In the genomic region with DNA sequence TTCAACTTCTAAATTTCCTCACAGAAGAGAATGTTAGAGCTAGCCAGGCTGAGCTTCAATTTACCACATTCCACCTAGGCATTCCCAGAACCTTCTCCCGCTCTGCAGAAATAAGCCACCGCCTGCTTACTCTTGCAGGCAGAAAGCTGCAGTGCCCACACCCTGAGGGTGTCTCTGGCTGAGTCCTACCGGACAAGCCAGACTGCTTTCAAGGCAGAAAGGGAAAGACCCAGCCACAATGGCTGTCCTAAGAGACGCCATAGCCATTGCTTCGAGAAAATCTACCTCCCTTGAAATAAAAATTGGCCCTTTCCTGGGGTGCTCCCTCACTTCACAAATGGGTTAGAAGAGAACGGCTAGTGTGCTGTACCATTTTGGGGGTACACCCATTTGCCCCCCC, we compare ENCODE assay signal across 11 mouse cellular contexts.
DNase-seq lines count a peak whose midpoint lies in the region; ATAC-seq and TF ChIP-seq lines count a peak whose summit lies in the region.
"Had no signal": no experiment of that assay in that cellular context is flagged by ENCODE, and none has a peak within 500 bp of the region (broad histone marks: within the 10 kb centered on the region; RNA-seq: fewer than 3 reads in every experiment).

No protein-coding gene starts in this region.

- no peaks in the 10 kb centered on the region for H3K27me3 ChIP-seq in forebrain, postnatal 0 days (ENCODE audit: insufficient read depth, low read length)
- no peaks in the 10 kb centered on the region for H3K27me3 ChIP-seq in midbrain, embryonic 14.5 days (ENCODE audit: control insufficient read depth, insufficient read depth, low read length)

- TF ChIP-seq CTCF in forebrain, postnatal 0 days (IDR thresholded peaks at IDR 0.05; ENCODE audit: low read depth) = no peak

- peak overlapping the region; percentile 71; the same call in 1 of the 2 replicates for H3K27ac ChIP-seq in ES-E14 (ENCODE audit: insufficient read depth, low read depth, low read length, poor library complexity, severe bottlenecking)
- H3K27ac ChIP-seq in forebrain, postnatal 0 days (ENCODE audit: low read depth, low read length) = peak overlapping the region; percentile 100
- H3K27ac ChIP-seq in midbrain, embryonic 14.5 days (replicated peaks; ENCODE audit: low read depth, low read length) = peak overlapping the region; percentile 100

- no peak for ATAC-seq in forebrain, postnatal 0 days
- ATAC-seq in midbrain, embryonic 14.5 days (ENCODE audit: low FRiP score, low TSS enrichment) = no peak

- no peak for DNase-seq in ES-E14 (ENCODE audit: low read depth, low spot score)
- peak; percentile 55 to 62 for DNase-seq in cerebellum, postnatal 14 days
- peak; percentile 48 for DNase-seq in forebrain, postnatal 0 days
- DNase-seq in midbrain, embryonic 14.5 days = peak; percentile 55
- no peak for DNase-seq in thymus, postnatal 25 days
- DNase-seq in heart, postnatal 25 days (ENCODE audit: low spot score) = no peak
- no peak for DNase-seq in heart, postnatal 4 days
- DNase-seq: kidney, postnatal 4 days; lung, adult 2 months; right cerebral cortex, adult 18-20 months had no signal

- H3K4me2 ChIP-seq in forebrain, postnatal 0 days (ENCODE audit: low read depth) = peak overlapping the region; percentile 90
- H3K4me2 ChIP-seq in midbrain, embryonic 14.5 days (ENCODE audit: low read length) = peak overlapping the region; percentile 75
- H3K4me2 ChIP-seq: heart, embryonic 11.5 days had no signal

- 0 out of 2 replicates have a peak, but pooled peaks cover 2% of the 10 kb centered on the region for H3K36me3 ChIP-seq in ES-E14 (ENCODE audit: control insufficient read depth, insufficient read depth, low read length, poor library complexity, severe bottlenecking)
- H3K36me3 ChIP-seq in forebrain, postnatal 0 days (ENCODE audit: insufficient read depth) = peaks cover 17% of the 10 kb centered on the region
- peaks cover 43% of the 10 kb centered on the region for H3K36me3 ChIP-seq in midbrain, embryonic 14.5 days (ENCODE audit: control insufficient read depth, insufficient read depth, low read length)

- H3K9ac ChIP-seq in ES-E14 (ENCODE audit: insufficient read depth, low read depth, low read length, poor library complexity, severe bottlenecking) = 0 out of 2 replicates have a peak overlapping the region, but pooled peaks have one; percentile 2
- H3K9ac ChIP-seq in forebrain, postnatal 0 days = peak overlapping the region; percentile 99
- peak overlapping the region; percentile 100 for H3K9ac ChIP-seq in midbrain, embryonic 14.5 days (replicated peaks; ENCODE audit: low read length)

- WGBS in forebrain, postnatal 0 days = 27% methylated on average over 6 of the region's 6 CpGs
- 43% methylated on average over 6 of the region's 6 CpGs for WGBS in midbrain, embryonic 14.5 days

- peaks cover 13 to 28% of the 10 kb centered on the region in 2 experiments for H3K4me1 ChIP-seq in ES-E14 (ENCODE audit: control insufficient read depth in 2 of 2, insufficient read depth in 2 of 2, low read length in 2 of 2, poor library complexity in 1 of 2)
- no peaks in the 10 kb centered on the region for H3K4me1 ChIP-seq in forebrain, postnatal 0 days (ENCODE audit: insufficient read depth)
- peaks cover 36% of the 10 kb centered on the region for H3K4me1 ChIP-seq in midbrain, embryonic 14.5 days (ENCODE audit: control insufficient read depth, insufficient read depth, low read length)

- H3K4me3 ChIP-seq in ES-E14 (ENCODE audit: insufficient read depth in 1 of 2, low read depth in 1 of 2, low read length in 2 of 2, poor library complexity in 1 of 2, severe bottlenecking in 1 of 2) = peak overlapping the region in 1 of 2 experiments; percentile 76; a peak in 1 of 4 replicates
- peak overlapping the region; percentile 74 for H3K4me3 ChIP-seq in forebrain, postnatal 0 days (ENCODE audit: low read depth, low read length)
- peak overlapping the region; percentile 87 for H3K4me3 ChIP-seq in midbrain, embryonic 14.5 days (replicated peaks; ENCODE audit: low read depth, low read length)

- no peaks in the 10 kb centered on the region for H3K9me3 ChIP-seq in ES-E14 (ENCODE audit: control insufficient read depth, insufficient read depth, low read depth, low read length)
- no peaks in the 10 kb centered on the region for H3K9me3 ChIP-seq in forebrain, postnatal 0 days (ENCODE audit: low read length)
- no peaks in the 10 kb centered on the region for H3K9me3 ChIP-seq in midbrain, embryonic 14.5 days (ENCODE audit: control insufficient read depth, low read length)

- in situ Hi-C loops in ES-E14 (cut with MboI; ENCODE audit: low sequenced_read_pairs in 2 of 2, unreplicated experiment in 2 of 2) = loop anchor here in 1 of 2 experiments (25.0 kb wide), 1 partner anchor 1355 kb away; no protein-coding TSS in a partner anchor

- intact Hi-C loops in heart, postnatal 25 days (cut with DNase I) = no loop called here

TF ChIP-seq in ES-E14, 5 proteins besides CTCF, POLR2A, EP300 and RAD21:
- TF ChIP-seq ZC3H11A (IDR thresholded peaks at IDR 0.05; ENCODE audit: borderline replicate concordance, low read depth, low read length) (no peak), CHD2 (IDR thresholded peaks at IDR 0.05; ENCODE audit: low read depth, low read length) (no peak), MAFK (IDR thresholded peaks at IDR 0.05; ENCODE audit: insufficient read depth, low read depth, low read length) (no peak), HCFC1 (IDR thresholded peaks at IDR 0.05; ENCODE audit: borderline replicate concordance, insufficient read depth, low read length) (no peak), ZNF384 (IDR thresholded peaks at IDR 0.05; ENCODE audit: low read depth, low read length) (no peak)

Comparison
In these comparisons a context has a peak if more than half of its experiments do, and no peak if none do; other contexts are left out.
1. DNase-seq: peak in cerebellum, postnatal 14 days (2 of 2), forebrain, postnatal 0 days (single experiment) and midbrain, embryonic 14.5 days (single experiment); none in ES-E14 (single experiment), thymus, postnatal 25 days (single experiment), heart, postnatal 25 days (single experiment) and heart, postnatal 4 days (single experiment).
2. H3K9ac ChIP-seq: peak in every context shown above with its lines; median percentile 100 in midbrain, embryonic 14.5 days; 99 in forebrain, postnatal 0 days; 2 in ES-E14.
3. Peak in every context shown above with its lines, with median percentiles within 50 percentile points of each other: H3K27ac ChIP-seq.